Mouse (Mus musculus): ENCODE measurements around the gene Syt8. TPM values are rescaled to one million over a fixed set of nuclear protein-coding genes. Genes with fewer than 3 reads are reported as not detected.

The Syt8 gene
- polyA plus RNA-seq, 1 experiment from 2014 or later = 3.9 TPM

DNA sequence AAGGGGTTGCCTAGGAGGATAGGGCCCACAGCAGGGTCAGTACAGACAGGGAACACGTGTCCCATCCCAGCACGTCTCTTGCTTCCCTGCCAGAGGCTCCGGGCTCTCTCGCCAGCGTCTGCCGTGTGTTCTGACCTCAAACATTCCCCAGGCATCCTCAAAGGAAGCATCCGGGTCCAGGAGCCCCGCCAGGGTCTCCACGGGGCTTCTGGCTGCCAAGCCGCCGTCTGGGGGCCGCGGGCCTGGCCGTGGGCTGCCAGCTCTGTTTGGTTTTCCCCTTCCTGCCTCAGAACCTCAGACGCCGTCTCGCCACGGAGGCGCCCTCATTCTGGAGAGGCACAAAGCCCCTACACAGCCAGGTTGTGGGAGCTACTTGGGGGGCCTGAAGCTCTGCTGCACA is 1.0 kb upstream of the Syt8 start:
- DNase-seq (ENCODE audit: low spot score) = peak; percentile 63
- Histone ChIP-seq H3K9me3 (ENCODE audit: control insufficient read depth, low read length) (no peaks in the 10 kb centered on the region), H3K27me3 (replicated peaks; ENCODE audit: control insufficient read depth, insufficient read depth, low read length) (no peaks in the 10 kb centered on the region), H3K27ac (replicated peaks; ENCODE audit: low read depth, low read length) (peak overlapping the region; percentile 79), H3K4me2 (ENCODE audit: low read depth, low read length) (no peak overlapping the region), H3K9ac (ENCODE audit: low read depth, low read length) (no peak overlapping the region; the same call in none of the 2 replicates), H3K4me1 (ENCODE audit: control insufficient read depth, insufficient read depth, low read length) (peaks cover 36% of the 10 kb centered on the region), H3K4me3 (ENCODE audit: low read depth, low read length) (no peak overlapping the region), H3K36me3 (ENCODE audit: control insufficient read depth, insufficient read depth, low read length) (no peaks in the 10 kb centered on the region)
- WGBS = 18% methylated on average over 7 of the region's 19 CpGs
- no peak for ATAC-seq (ENCODE audit: low read depth)

DNA sequence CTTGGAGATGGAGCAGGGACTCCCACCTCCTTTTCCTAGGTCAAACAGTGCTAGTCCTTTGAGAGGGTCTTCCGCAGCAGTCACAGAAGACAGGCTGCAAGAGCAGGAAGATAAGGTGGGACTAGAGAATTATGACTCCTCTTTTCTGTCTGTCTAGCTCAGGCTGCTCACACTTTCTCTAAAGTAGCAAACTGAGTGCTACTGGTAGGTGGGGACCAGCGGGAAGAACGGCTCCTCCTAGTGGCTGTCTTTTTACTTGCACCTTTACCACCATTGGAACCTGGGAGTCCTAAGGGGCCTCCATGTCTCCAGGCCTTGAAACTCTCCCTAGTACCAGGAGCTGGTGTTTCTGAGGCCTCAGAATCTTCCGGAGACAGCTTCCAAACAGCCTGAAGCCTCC is 874 bp downstream of the Syt8 start:
- WGBS = 18% methylated on average over 4 of the region's 4 CpGs
- H3K9ac ChIP-seq (ENCODE audit: low read depth, low read length) = no peak overlapping the region
- H3K27me3 ChIP-seq (replicated peaks; ENCODE audit: control insufficient read depth, insufficient read depth, low read length) = no peaks in the 10 kb centered on the region
- no peaks in the 10 kb centered on the region for H3K36me3 ChIP-seq (ENCODE audit: control insufficient read depth, insufficient read depth, low read length)
- ATAC-seq (ENCODE audit: low read depth) = no peak
- H3K9me3 ChIP-seq (ENCODE audit: control insufficient read depth, low read length) = no peaks in the 10 kb centered on the region
- DNase-seq (ENCODE audit: low spot score) = peak; percentile 75
- no peak overlapping the region for H3K4me2 ChIP-seq (ENCODE audit: low read depth, low read length)
- H3K4me3 ChIP-seq (ENCODE audit: low read depth, low read length) = no peak overlapping the region
- H3K4me1 ChIP-seq (ENCODE audit: control insufficient read depth, insufficient read depth, low read length) = peaks cover 22% of the 10 kb centered on the region
- H3K27ac ChIP-seq (replicated peaks; ENCODE audit: low read depth, low read length) = peak overlapping the region; percentile 3; the same call in 1 of the 2 replicates

DNA sequence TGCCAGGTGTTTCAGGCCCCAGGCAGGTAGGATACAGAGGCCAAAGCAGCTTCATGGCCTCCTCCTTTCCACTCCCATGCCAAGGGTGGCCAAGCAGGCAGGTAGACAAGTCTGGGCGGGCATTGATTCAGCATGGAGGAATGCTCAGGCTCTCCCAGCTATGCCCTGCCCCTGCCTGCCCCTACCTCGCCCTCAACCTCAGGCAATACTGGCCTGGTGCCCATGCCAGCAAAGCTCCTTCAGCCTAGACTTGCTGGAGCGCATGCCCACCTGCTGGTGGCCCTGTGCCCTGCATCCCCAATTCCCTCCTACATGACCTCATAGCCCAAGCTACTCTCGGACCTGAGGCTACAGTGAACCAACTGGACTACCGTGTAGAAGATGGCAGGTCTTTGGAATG is 2.7 kb downstream of the Syt8 start:
- Histone ChIP-seq H3K4me2 (ENCODE audit: low read depth, low read length) (no peak overlapping the region), H3K4me1 (ENCODE audit: control insufficient read depth, insufficient read depth, low read length) (peaks cover 26% of the 10 kb centered on the region), H3K9me3 (ENCODE audit: control insufficient read depth, low read length) (no peaks in the 10 kb centered on the region), H3K27me3 (replicated peaks; ENCODE audit: control insufficient read depth, insufficient read depth, low read length) (no peaks in the 10 kb centered on the region), H3K27ac (replicated peaks; ENCODE audit: low read depth, low read length) (no peak overlapping the region; the same call in 1 of the 2 replicates), H3K4me3 (ENCODE audit: low read depth, low read length) (no peak overlapping the region), H3K9ac (ENCODE audit: low read depth, low read length) (no peak overlapping the region), H3K36me3 (ENCODE audit: control insufficient read depth, insufficient read depth, low read length) (no peaks in the 10 kb centered on the region)
- WGBS = 72% methylated on average over 5 of the region's 5 CpGs
- ATAC-seq (ENCODE audit: low read depth) = peak; percentile 23; the same call in 1 of the 2 replicates
- DNase-seq (ENCODE audit: low spot score) = peak; percentile 78

DNA sequence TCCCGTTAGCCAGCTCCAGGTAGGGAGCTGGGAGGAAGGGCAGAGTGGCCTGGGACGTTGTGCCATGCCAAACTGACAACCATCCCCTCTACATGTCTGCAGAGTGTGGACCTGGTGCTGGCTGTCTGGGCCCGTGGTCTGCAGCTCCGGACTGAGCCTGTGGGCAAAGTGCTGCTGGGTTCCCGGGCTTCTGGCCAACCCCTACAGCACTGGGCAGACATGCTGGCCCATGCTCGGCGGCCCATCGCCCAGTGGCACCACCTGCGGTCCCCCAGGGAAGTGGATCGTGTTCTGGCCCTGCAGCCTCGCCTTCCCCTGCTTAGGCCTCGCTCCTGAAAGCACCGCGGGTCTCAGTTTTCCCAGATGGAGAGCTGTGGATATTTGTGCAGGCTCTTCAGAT is 5.3 kb downstream of the Syt8 start:
- H3K27ac ChIP-seq (replicated peaks; ENCODE audit: low read depth, low read length) = peak overlapping the region; percentile 83
- H3K9me3 ChIP-seq (ENCODE audit: control insufficient read depth, low read length) = no peaks in the 10 kb centered on the region
- peak overlapping the region; percentile 26 for H3K9ac ChIP-seq (ENCODE audit: low read depth, low read length)
- no peak for ATAC-seq (ENCODE audit: low read depth)
- no peaks in the 10 kb centered on the region for H3K27me3 ChIP-seq (replicated peaks; ENCODE audit: control insufficient read depth, insufficient read depth, low read length)
- H3K4me3 ChIP-seq (ENCODE audit: low read depth, low read length) = no peak overlapping the region
- 73% methylated on average over 14 of the region's 14 CpGs for WGBS
- no peak for DNase-seq (ENCODE audit: low spot score)
- no peak overlapping the region for H3K4me2 ChIP-seq (ENCODE audit: low read depth, low read length)
- peaks cover 11% of the 10 kb centered on the region for H3K4me1 ChIP-seq (ENCODE audit: control insufficient read depth, insufficient read depth, low read length)
- H3K36me3 ChIP-seq (ENCODE audit: control insufficient read depth, insufficient read depth, low read length) = no peaks in the 10 kb centered on the region

DNA sequence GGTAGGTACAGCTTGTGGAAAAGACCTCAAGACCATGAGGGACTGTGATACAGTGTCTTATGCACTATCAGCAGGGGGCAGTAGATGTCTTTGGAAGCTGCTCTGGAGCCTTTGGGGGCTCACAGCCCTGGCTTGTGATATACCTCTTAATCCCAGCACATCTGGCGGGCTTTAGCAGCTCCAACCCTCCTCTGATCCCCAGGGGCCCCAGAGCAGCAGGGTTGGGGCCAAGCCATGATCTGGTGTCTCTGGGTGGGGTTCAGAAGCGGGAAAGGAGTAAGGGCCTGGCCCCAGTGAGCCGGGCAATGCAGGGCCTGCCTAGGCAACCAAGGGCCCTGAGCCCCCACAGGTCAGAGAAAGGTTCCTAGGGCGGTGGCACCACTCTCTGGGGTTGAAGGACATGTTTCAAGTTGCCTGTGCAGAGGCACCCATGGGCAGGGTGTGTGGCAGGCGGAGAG is 6.0 kb downstream of the Syt8 start:
- ATAC-seq (ENCODE audit: low read depth) (peak; percentile 93), DNase-seq (ENCODE audit: low spot score) (peak; percentile 96)
- H3K27ac ChIP-seq (replicated peaks; ENCODE audit: low read depth, low read length) = peak overlapping the region; percentile 83
- H3K36me3 ChIP-seq (ENCODE audit: control insufficient read depth, insufficient read depth, low read length) = no peaks in the 10 kb centered on the region
- no peaks in the 10 kb centered on the region for H3K9me3 ChIP-seq (ENCODE audit: control insufficient read depth, low read length)
- peak overlapping the region; percentile 47 for H3K9ac ChIP-seq (ENCODE audit: low read depth, low read length)
- 31% methylated on average over 5 of the region's 5 CpGs for WGBS
- peaks cover 11% of the 10 kb centered on the region for H3K4me1 ChIP-seq (ENCODE audit: control insufficient read depth, insufficient read depth, low read length)
- no peaks in the 10 kb centered on the region for H3K27me3 ChIP-seq (replicated peaks; ENCODE audit: control insufficient read depth, insufficient read depth, low read length)
- no peak overlapping the region for H3K4me3 ChIP-seq (ENCODE audit: low read depth, low read length)
- H3K4me2 ChIP-seq (ENCODE audit: low read depth, low read length) = 0 out of 2 replicates have a peak overlapping the region, but pooled peaks have one; percentile 2

DNA sequence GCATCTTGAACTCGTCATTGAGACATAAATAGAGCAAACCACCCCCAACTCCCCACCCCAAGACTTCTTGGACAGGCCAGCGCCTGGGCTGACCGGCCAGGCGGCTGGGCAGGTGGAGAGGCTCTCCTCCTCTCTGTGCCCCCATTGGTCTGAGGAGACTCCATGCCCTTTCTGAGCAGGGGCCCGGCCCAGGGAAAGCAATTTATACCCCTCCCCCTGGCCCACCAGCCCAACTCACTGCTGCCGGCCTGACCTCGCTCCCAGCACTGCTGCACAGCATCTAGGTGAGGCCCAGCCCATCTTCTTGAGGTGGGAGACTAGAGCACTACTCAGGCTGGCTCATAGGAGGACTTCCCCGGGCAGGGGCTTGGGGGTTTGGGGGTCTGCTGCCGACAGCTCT is 6.9 kb downstream of the Syt8 start, which contains the start of gene Tnni2:
TSS of gene Tnni2 (plus strand) at position 224 of the 400 bp plus-strand sequence.
- WGBS = 82% methylated on average over 9 of the region's 9 CpGs
- Histone ChIP-seq H3K36me3 (ENCODE audit: control insufficient read depth, insufficient read depth, low read length) (no peaks in the 10 kb centered on the region), H3K9me3 (ENCODE audit: control insufficient read depth, low read length) (no peaks in the 10 kb centered on the region), H3K27me3 (replicated peaks; ENCODE audit: control insufficient read depth, insufficient read depth, low read length) (no peaks in the 10 kb centered on the region), H3K4me3 (ENCODE audit: low read depth, low read length) (no peak within 1 kb of the TSS), H3K9ac (ENCODE audit: low read depth, low read length) (peak within 1 kb of the TSS; percentile 47), H3K27ac (replicated peaks; ENCODE audit: low read depth, low read length) (peak within 1 kb of the TSS; percentile 83), H3K4me1 (ENCODE audit: control insufficient read depth, insufficient read depth, low read length) (peaks cover 11% of the 10 kb centered on the region), H3K4me2 (ENCODE audit: low read depth, low read length) (0 out of 2 replicates have a peak within 1 kb of the TSS, but pooled peaks have one; percentile 2)
- DNase-seq (ENCODE audit: low spot score) (no peak), ATAC-seq (ENCODE audit: low read depth) (no peak)

DNA sequence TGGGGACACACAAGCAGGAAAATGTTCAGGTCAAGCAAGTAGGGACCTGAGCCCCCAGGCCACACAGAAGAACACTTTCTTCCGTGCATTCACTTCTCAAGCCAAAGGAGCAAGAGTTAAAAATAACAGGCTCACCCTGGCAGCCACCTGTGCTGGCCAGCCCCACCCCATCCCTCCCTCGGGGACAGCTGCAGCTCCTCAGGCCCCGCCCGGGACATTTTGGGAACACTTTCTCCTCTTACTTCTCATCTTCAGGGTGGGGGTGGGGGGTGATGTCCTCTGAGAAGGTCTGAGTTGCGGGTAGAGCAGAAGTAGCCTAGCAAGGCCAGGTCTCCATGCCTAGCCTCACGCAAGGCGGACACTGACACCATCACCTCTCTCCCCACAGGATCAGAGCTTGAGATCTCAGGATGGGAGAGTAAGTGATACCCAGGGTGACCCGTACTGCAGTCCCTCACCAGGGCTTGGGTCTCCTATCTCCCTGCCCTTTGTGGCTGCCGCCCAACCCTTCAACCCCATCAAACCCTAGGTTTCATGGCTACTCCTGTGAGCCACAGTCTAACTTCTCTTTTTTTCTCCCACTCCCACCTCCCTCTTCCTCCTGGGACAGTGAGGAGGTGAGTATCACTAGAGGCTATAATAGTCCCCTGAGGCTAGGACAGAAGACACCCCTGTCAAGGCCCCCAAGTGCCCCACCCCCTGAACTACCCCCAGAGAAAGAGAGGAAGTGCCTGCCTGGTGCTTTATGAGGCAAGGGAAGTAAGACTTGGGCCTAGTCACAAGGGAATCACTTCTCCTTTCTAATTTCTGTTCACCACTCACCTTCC is 7.6 kb downstream of the Syt8 start:
- Histone ChIP-seq H3K9ac (ENCODE audit: low read depth, low read length) (no peak overlapping the region), H3K27me3 (replicated peaks; ENCODE audit: control insufficient read depth, insufficient read depth, low read length) (no peaks in the 10 kb centered on the region), H3K4me1 (ENCODE audit: control insufficient read depth, insufficient read depth, low read length) (peaks cover 11% of the 10 kb centered on the region), H3K9me3 (ENCODE audit: control insufficient read depth, low read length) (no peaks in the 10 kb centered on the region), H3K4me3 (ENCODE audit: low read depth, low read length) (no peak overlapping the region), H3K36me3 (ENCODE audit: control insufficient read depth, insufficient read depth, low read length) (no peaks in the 10 kb centered on the region), H3K27ac (replicated peaks; ENCODE audit: low read depth, low read length) (peak overlapping the region; percentile 83; the same call in 1 of the 2 replicates), H3K4me2 (ENCODE audit: low read depth, low read length) (no peak overlapping the region)
- ATAC-seq (ENCODE audit: low read depth) (no peak), DNase-seq (ENCODE audit: low spot score) (peak; percentile 37)
- WGBS = 65% methylated on average over 9 of the region's 9 CpGs

DNA sequence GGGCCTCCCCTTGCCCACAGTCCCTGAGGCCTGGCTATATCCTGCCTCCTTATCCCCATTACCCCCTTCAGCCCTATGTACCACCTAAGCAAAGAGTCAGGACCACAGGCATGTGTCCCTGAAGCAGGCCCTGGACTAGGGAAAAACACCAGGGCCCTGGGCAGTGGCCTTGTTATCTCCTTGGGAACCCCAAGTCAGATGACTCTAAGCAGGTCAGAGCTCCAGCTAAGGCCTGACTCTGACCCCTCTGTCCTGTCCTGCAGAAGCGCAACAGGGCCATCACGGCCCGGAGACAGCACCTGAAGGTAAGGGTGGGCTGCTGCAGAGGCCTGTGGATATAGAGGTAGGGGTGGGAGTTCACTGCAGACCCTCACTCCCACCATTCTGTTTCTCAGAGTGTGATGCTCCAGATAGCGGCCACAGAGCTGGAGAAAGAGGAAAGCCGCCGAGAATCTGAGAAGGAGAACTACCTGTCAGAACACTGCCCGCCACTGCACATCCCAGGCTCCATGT is 8.3 kb downstream of the Syt8 start:
- Histone ChIP-seq H3K27ac (replicated peaks; ENCODE audit: low read depth, low read length) (0 out of 2 replicates have a peak overlapping the region, but pooled peaks have one; percentile 83), H3K4me1 (ENCODE audit: control insufficient read depth, insufficient read depth, low read length) (peaks cover 11% of the 10 kb centered on the region), H3K4me3 (ENCODE audit: low read depth, low read length) (no peak overlapping the region), H3K9ac (ENCODE audit: low read depth, low read length) (no peak overlapping the region), H3K36me3 (ENCODE audit: control insufficient read depth, insufficient read depth, low read length) (no peaks in the 10 kb centered on the region), H3K9me3 (ENCODE audit: control insufficient read depth, low read length) (no peaks in the 10 kb centered on the region), H3K4me2 (ENCODE audit: low read depth, low read length) (no peak overlapping the region), H3K27me3 (replicated peaks; ENCODE audit: control insufficient read depth, insufficient read depth, low read length) (no peaks in the 10 kb centered on the region)
- ATAC-seq (ENCODE audit: low read depth) (no peak), DNase-seq (ENCODE audit: low spot score) (no peak)
- 92% methylated on average over 7 of the region's 7 CpGs for WGBS

Data from embryonic facial prominence, embryonic 14.5 days (tissue).